Mouse (Mus musculus): ENCODE measurements around the gene Prss8. TPM values are rescaled to one million over a fixed set of nuclear protein-coding genes. Genes with fewer than 3 reads are reported as not detected.

Gene Prss8
- polyA plus RNA-seq, 1 experiment, result not detected

- Histone ChIP-seq H3K79me2 (ENCODE audit: control insufficient read depth, insufficient read depth) (no peaks in the 10 kb centered on the region), H3K36me3 (ENCODE audit: control insufficient read depth, insufficient read depth) (no peaks in the 10 kb centered on the region), H3K4me3 (ENCODE audit: insufficient read depth, poor library complexity, severe bottlenecking) (no peak overlapping the region), H3ac (ENCODE audit: control insufficient read depth, insufficient read length, low read depth) (no peak overlapping the region), H3K79me3 (ENCODE audit: low read depth) (no peaks in the 10 kb centered on the region), H3K27me3 (ENCODE audit: control insufficient read depth, insufficient read depth, insufficient read length) (no peaks in the 10 kb centered on the region)
- TF ChIP-seq MYOG (IDR thresholded peaks at IDR 0.05; ENCODE audit: control insufficient read depth, extremely low read depth, insufficient read length), result no peak
- TF ChIP-seq CEBPB (IDR thresholded peaks at IDR 0.05; ENCODE audit: low read depth), result no peak
- no peak for TF ChIP-seq USF1 (IDR thresholded peaks at IDR 0.05; ENCODE audit: low read depth)
- no peak for TF ChIP-seq MYOD1 (IDR thresholded peaks at IDR 0.05; ENCODE audit: control insufficient read depth, insufficient read length, low read depth)
- TF ChIP-seq FOSL1 (IDR thresholded peaks at IDR 0.05; ENCODE audit: insufficient read depth, low read length, poor library complexity, severe bottlenecking), result no peak
- TF ChIP-seq MAX (IDR thresholded peaks at IDR 0.05), result no peak
- no peak for TF ChIP-seq CTCF (IDR thresholded peaks at IDR 0.05; ENCODE audit: control insufficient read depth, insufficient read depth, insufficient read length)
Measured at GRCm38 (mm10) chr7:127925252-127925651, 4.7 kb downstream of the Prss8 start.

- Histone ChIP-seq H3ac (ENCODE audit: control insufficient read depth, insufficient read length, low read depth) (no peak overlapping the region), H3K36me3 (ENCODE audit: control insufficient read depth, insufficient read depth) (no peaks in the 10 kb centered on the region), H3K27me3 (ENCODE audit: control insufficient read depth, insufficient read depth, insufficient read length) (no peaks in the 10 kb centered on the region), H3K79me3 (ENCODE audit: low read depth) (no peaks in the 10 kb centered on the region), H3K79me2 (ENCODE audit: control insufficient read depth, insufficient read depth) (no peaks in the 10 kb centered on the region), H3K4me3 (ENCODE audit: insufficient read depth, poor library complexity, severe bottlenecking) (no peak overlapping the region)
- TF ChIP-seq USF1 (IDR thresholded peaks at IDR 0.05; ENCODE audit: low read depth) (no peak), FOSL1 (IDR thresholded peaks at IDR 0.05; ENCODE audit: insufficient read depth, low read length, poor library complexity, severe bottlenecking) (no peak), MYOD1 (IDR thresholded peaks at IDR 0.05; ENCODE audit: control insufficient read depth, insufficient read length, low read depth) (no peak), MYOG (IDR thresholded peaks at IDR 0.05; ENCODE audit: control insufficient read depth, extremely low read depth, insufficient read length) (no peak), CEBPB (IDR thresholded peaks at IDR 0.05; ENCODE audit: low read depth) (no peak), CTCF (IDR thresholded peaks at IDR 0.05; ENCODE audit: control insufficient read depth, insufficient read depth, insufficient read length) (no peak), MAX (IDR thresholded peaks at IDR 0.05) (no peak)
Measured at GRCm38 (mm10) chr7:127923714-127924113, 6.2 kb downstream of the Prss8 start.

DNA sequence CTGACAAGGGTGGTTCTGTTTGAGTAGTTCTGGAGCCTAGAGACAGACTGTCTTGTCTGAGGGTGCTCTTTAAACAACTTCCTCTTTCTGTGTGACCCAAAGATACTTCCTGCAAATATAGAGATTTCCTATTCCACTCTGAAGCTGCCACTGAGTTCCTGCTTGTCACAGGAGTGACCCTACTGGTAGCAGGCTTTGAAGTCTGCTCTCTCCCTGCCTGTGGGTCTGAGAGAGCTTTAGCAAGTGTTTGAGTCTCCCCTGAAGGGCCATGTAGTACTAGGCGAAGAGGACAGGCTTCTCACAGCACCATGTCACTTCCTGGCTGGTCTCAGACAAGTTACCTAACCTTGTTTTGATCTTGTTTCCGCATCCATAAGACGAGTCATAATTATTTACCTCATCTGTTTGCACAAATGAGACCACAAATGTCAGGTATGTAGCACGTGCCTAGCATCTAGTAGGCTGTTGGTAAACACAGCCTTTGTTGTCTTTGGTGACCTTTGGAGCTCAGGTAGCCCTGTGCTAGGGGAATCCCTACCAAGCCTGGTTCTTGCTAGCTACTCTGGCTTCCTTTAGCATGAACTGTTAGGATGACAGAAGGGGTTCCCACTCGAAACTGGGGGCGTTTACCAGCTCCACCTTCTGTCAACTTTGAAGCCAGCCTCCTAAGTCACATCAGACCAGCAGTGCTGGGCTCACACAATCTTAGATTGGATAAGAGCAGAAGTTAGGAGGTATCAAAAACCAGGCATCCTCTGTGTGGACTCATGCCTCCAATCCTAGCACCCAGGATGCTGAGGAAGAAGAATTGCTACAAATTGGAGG, 7.2 kb downstream of the Prss8 start:
- H3ac ChIP-seq (ENCODE audit: control insufficient read depth, insufficient read length, low read depth), result no peak overlapping the region
- no peaks in the 10 kb centered on the region for H3K36me3 ChIP-seq (ENCODE audit: control insufficient read depth, insufficient read depth)
- no peaks in the 10 kb centered on the region for H3K27me3 ChIP-seq (ENCODE audit: control insufficient read depth, insufficient read depth, insufficient read length)
- H3K79me3 ChIP-seq (ENCODE audit: low read depth), result no peaks in the 10 kb centered on the region
- TF ChIP-seq CEBPB (IDR thresholded peaks at IDR 0.05; ENCODE audit: low read depth) (no peak), USF1 (IDR thresholded peaks at IDR 0.05; ENCODE audit: low read depth) (no peak), CTCF (IDR thresholded peaks at IDR 0.05; ENCODE audit: control insufficient read depth, insufficient read depth, insufficient read length) (no peak), MYOG (IDR thresholded peaks at IDR 0.05; ENCODE audit: control insufficient read depth, extremely low read depth, insufficient read length) (no peak), MYOD1 (IDR thresholded peaks at IDR 0.05; ENCODE audit: control insufficient read depth, insufficient read length, low read depth) (no peak), MAX (IDR thresholded peaks at IDR 0.05) (no peak)
- no peak overlapping the region for H3K4me3 ChIP-seq (ENCODE audit: insufficient read depth, poor library complexity, severe bottlenecking)
- no peaks in the 10 kb centered on the region for H3K79me2 ChIP-seq (ENCODE audit: control insufficient read depth, insufficient read depth)

- TF ChIP-seq MYOG (IDR thresholded peaks at IDR 0.05; ENCODE audit: control insufficient read depth, extremely low read depth, insufficient read length) (no peak), CTCF (IDR thresholded peaks at IDR 0.05; ENCODE audit: control insufficient read depth, insufficient read depth, insufficient read length) (peak; percentile 2), MYOD1 (IDR thresholded peaks at IDR 0.05; ENCODE audit: control insufficient read depth, insufficient read length, low read depth) (no peak), MAX (IDR thresholded peaks at IDR 0.05) (no peak)
- Histone ChIP-seq H3ac (ENCODE audit: control insufficient read depth, insufficient read length, low read depth) (no peak overlapping the region), H3K36me3 (ENCODE audit: control insufficient read depth, insufficient read depth) (no peaks in the 10 kb centered on the region), H3K79me2 (ENCODE audit: control insufficient read depth, insufficient read depth) (no peaks in the 10 kb centered on the region), H3K79me3 (ENCODE audit: low read depth) (no peaks in the 10 kb centered on the region), H3K27me3 (ENCODE audit: control insufficient read depth, insufficient read depth, insufficient read length) (no peaks in the 10 kb centered on the region), H3K4me3 (ENCODE audit: insufficient read depth, poor library complexity, severe bottlenecking) (no peak overlapping the region)
Measured at GRCm38 (mm10) chr7:127921516-127921915, 8.4 kb downstream of the Prss8 start.

DNA sequence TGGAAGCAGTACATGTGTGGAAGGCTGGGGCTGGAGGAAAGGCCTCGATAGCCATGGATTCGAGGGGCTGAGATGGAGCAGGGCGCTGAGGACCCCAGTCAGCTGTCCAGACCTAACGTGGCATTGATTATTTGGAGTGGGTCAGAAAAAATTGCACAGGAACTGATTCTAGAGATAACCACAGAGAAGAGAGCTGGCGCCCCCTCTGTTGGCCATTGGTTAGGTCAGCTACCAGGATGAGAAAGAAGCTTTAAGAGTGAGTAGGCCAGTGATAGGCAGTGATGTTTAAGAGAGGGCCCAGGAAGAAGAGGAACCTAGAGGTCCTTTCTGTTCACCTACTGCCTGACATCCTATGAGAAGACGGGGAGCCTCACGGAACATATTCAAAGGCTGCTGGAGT, 10.6 kb downstream of the Prss8 start:
- Histone ChIP-seq H3K79me2 (ENCODE audit: control insufficient read depth, insufficient read depth) (no peaks in the 10 kb centered on the region), H3ac (ENCODE audit: control insufficient read depth, insufficient read length, low read depth) (no peak overlapping the region), H3K4me3 (ENCODE audit: insufficient read depth, poor library complexity, severe bottlenecking) (no peak overlapping the region), H3K79me3 (ENCODE audit: low read depth) (no peaks in the 10 kb centered on the region), H3K27me3 (ENCODE audit: control insufficient read depth, insufficient read depth, insufficient read length) (no peaks in the 10 kb centered on the region), H3K36me3 (ENCODE audit: control insufficient read depth, insufficient read depth) (peaks cover 10% of the 10 kb centered on the region)
- no peak for TF ChIP-seq FOSL1 (IDR thresholded peaks at IDR 0.05; ENCODE audit: insufficient read depth, low read length, poor library complexity, severe bottlenecking)
- TF ChIP-seq MYOD1 (IDR thresholded peaks at IDR 0.05; ENCODE audit: control insufficient read depth, insufficient read length, low read depth), result no peak
- no peak for TF ChIP-seq CEBPB (IDR thresholded peaks at IDR 0.05; ENCODE audit: low read depth)
- TF ChIP-seq CTCF (IDR thresholded peaks at IDR 0.05; ENCODE audit: control insufficient read depth, insufficient read depth, insufficient read length), result no peak
- no peak for TF ChIP-seq MYOG (IDR thresholded peaks at IDR 0.05; ENCODE audit: control insufficient read depth, extremely low read depth, insufficient read length)
- TF ChIP-seq USF1 (IDR thresholded peaks at IDR 0.05; ENCODE audit: low read depth), result no peak
- TF ChIP-seq MAX (IDR thresholded peaks at IDR 0.05), result no peak
